Mouse (Mus musculus) ovary, postnatal 14 days (tissue): ENCODE results near the gene Tssc4.

Experiments used
- DNase-seq: peaks from one replicate; pipeline ENCODE4 v3.0.0; 2022; ENCODE audit warnings: low spot score

Tssc4 gene

DNA sequence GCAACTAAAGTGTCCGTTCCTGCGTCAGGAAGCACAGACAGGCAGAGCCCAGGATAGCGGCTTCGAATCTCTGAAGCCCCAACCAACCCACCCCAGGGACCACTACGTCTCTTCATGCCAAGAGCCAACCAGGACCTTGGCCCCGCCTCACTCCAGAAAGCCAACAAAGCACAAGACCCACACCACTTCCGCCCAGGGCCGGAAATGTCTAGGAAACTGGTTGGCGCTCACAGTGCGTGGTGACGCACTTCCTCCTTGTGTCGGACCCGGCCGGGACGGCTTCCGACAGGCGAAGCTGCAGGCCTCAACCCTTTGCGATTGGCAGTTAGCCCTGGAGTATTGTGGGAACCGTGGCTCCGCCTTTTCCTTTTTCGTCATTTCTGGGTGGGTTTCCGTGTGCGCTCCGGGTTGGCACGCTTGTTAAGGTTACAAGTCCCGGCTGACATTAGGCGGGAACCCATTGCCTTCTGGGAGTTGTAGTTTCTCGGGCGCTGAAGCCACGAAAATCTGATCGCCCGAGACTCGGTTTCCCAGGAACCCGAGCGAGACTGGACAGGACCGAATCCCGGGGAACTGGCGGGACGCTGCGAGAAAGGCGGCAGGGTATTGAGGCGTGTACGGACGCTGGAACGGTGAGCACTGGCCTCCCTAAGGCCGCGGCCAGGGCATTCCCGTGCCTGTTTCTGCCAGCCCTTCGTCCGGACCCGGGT lies at the start of gene Tssc4:
TSS of gene Tssc4 (plus strand) at position 368 of the 710 bp plus-strand sequence.
- peak; percentile 94 for DNase-seq

DNA sequence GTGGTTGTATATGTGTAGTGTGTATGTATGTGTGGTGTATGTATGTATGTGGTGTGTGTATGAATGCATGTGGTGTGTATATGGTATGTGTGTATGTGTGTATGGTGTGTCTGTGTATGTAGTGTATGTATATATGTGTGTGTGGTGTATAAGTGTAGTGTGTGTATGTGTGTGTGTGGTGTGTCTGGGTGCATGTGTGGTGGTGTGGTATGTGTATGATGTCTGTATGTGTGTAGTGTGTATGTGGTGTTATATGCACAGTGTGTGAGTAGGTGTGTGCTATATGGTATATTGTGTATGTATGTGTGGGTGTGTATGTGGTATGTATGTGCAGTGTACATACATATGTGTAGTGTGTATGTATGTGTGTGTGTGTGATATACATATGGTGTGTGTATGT lies 49.0 kb upstream of the Tssc4 start:
- DNase-seq = no peak

DNA sequence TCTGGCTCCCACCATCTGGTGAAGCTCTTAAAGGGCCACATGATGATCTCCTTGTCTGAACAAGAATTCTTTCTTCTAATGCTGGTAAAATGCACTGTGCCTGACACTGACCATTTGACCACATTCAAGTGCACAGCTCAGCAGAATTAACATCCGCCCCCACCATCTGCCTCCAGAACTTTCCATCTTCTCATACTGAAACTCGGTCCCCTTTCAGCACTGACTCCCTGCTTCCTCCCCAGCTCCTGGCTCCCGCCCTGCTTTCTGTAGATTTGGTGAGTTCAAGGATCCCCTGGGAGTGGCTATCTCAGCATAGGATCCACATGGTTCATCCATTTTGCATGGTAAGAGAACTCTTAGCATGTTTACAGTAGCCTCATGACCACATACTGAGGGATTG lies 48.3 kb upstream of the Tssc4 start:
- no peak for DNase-seq

DNA sequence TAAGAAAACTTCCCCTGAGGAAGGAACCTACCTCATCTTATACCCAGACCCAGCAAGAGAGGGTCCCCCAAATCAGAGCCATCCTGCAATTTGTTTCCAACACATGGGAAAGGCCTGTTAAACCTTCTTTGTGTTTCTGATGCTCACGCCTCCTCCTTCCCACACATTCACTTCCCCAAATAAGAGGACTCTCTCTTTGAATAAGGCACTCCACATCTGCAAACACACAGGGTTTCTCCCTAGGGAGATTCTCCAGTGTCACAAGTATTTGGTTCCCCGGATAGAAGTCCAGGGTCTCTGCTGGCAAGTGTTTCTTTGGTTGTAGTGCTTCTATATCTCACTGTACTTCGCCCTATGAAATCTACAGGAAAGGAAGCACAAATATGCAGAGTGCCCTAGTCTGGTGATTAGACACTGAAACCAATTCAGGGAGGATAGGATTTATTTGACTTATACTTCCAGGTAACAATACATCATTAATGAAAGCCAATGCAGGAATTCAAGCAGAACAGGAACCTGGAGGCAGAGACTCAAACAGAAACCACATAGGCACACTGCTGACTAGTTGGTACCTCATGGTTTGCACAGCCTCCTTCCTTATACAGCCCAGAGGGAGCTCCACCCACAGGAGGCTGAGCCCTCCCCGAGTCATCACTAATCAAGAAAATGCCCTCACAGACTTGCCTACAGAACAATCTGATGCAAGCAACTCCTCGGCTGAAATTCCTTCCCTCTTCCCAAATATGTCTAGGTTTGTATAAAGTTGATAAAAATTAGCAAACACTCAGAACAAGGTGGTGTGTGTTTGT lies 47.5 kb upstream of the Tssc4 start:
- DNase-seq = no peak

DNA sequence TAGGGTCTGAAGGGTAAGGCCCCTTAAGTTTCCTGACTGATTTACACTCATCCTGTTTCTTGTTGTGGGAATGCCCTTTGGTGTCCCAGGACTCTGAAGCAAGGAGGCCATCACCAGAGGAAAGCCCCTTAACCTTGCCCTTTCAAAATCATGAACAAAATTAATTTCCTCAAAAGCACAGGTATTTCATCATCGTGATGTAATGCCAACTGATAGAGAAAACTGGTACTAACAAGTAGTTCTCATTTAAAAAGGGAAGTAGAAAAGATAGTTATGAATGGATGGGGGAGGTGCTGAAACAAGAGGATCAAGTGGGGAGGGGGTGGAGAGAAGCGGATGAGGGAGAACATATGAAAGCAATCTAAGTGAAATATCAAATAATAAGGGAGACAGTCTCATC lies 45.5 kb upstream of the Tssc4 start:
- DNase-seq = no peak

DNA sequence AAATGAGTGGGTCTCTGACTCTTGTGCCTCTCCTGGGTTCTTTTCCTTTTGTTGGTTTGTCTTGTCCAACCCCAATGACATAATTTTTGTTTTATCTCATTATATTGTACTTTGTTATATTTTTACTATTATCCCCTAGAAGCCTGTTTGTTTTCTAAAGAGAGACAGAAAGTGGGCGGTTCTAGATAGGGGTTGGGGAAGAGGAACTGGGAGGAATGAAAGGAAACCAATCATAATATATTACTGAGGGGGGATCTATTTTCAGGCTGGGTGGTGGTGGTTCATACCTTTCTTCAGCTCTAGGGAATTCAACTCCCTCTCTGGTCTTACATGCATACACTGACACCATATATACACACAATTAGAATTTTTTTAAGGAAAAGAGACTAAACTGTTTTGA lies 44.8 kb upstream of the Tssc4 start:
- no peak for DNase-seq

DNA sequence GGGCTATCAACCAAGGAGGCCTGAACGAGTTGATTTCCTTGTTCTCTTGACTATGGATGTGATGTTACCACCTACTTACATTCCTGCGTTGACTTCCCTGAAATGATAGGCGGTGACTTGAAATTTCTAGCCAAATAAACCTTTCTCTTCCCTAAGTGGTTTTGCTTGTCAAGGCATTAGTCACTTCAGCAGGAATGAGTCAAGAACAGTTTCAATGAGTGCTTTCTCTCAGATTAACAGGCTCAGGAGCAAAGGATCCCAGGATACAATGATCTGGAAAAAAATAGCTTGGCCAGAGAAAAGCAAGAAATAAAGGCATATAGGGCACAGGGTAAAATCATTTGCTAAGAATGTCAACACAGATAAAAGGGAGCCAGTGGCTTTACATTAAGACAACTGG lies 43.6 kb upstream of the Tssc4 start:
- DNase-seq = no peak

DNA sequence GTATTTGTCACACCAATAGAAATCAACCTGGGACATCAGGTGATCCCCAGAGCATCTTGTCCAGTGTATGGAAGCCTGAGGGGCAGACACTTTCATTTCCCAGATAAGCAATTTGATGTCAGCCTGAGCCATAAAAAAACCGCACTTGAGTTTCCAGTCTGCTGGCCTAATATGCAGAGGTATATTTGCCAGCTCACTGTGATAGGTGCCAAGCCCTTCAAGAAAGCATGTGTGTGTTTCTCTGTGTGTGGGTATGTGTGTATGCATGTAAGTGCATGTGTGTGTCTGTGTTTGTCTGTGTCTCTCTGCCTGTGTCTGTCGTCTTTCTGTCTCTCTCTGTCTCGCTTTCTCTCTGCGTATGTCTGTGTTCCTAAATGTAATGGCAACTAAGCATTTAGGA lies 41.9 kb upstream of the Tssc4 start:
- DNase-seq = no peak

DNA sequence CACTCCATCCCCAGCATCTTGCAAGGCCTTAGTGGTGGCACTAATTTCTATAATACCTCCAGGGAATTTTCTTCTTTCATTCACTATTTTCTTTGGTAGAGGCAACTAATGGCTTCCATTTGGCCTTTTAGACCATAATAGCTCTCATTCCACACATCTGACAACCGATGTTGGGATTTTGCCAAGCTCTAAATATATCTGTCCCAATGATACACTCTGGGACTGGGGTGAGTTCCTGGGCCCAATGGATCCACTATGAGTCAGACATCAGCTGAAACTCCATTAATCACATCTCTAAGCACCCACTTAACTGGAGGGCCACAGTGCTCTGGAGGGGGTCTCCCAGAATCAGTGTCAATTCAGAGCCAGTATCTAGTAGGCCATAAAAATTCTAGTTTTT lies 37.2 kb upstream of the Tssc4 start:
- no peak for DNase-seq

DNA sequence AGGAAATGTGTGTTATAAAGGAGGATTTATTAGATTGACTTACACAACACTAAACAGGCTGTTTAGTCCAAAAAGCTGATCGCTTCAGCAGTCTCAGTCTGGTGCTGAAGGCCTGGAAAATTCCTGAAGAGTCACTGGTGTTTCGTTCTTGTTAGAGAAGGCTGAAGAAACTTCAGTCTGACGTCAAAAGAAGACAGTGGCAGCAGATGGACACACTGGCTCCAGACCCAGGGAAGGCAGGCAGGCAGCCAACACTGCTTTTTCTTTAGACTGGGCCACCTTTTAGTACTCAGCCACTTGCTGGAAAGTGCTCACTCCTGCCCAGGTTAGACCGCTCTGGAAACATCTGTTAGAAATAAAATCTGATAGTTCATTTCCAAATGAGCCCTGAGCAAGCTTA lies 35.5 kb upstream of the Tssc4 start:
- no peak for DNase-seq

DNA sequence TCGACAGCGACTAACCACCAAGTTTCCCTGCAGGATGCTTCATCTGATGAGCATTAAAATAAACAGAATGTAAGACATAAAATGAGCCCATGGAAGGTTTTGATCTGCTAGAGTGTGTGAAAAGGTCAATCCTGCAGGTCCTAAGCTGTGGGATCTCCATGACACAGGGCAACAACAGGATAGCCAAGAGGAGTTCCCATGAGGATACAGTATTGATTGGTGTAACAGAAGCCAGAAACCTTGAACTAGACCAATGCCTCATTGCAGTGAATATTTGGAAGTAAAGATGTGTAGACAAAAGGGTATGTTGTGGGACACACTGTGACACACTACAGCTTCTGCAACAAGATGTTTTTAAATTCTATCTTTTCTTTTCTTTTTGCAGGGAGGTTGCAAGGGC lies 34.9 kb upstream of the Tssc4 start:
- no peak for DNase-seq

DNA sequence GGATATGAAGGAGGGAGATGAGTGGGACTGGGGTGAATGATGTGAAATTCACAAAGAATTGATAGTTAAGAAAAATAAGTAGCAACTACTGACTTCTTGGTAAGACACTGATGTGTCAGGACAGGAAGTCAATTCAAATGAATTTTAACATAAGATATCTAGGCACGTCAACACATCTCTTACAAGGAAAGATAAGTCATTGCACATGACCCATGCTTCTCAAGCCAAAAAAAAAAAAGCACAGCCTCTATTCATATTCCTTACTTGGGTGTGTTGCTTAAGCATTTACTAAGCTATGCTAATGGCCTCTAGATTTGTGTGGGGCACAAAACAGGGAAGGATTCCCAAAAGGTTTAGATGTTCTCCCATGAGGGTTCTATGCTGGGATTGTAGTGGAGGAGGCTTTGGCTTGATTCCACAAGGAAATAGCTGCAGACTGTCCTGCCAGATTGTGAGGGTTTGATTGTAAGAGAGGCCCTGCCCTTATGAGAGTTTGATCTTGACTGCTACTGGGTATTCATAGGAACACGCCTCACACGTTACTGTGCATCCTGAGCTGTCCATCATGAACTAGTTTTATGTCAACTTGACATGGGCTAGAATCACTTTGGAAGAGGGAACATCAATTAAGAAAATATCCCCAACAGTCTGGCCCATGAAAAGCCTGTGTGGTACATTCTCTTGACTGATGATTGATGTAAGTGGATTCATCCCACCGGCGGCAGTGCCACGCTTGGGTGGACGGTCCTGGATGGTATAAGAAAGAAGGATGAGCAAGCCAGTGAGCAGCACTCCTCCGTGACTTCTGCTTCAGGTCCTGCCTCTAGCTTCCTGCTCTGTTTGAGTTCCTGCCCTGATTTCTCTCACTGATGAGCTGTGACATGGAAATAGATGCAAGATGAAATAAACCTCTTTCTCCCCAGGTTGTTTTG lies 34.3 kb upstream of the Tssc4 start:
- DNase-seq = no peak

DNA sequence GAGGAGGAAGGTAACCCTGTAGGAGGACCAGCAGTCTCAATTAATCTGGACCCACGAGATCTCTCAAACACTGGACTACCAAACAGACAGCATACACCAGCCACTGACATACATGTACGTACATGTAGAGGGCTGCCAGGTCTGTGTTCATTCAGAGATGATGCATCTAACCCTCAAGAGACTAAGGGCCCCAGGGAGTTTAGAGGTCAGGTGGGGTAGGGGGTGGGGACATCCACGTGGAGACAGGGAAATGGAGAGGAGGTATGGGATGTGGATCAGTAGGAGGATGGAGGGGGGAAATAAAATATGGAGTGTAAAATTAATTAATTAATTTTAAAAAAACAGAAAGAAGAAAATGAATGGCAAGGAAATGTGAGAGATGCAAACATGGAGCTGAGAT lies 32.3 kb upstream of the Tssc4 start:
- DNase-seq = no peak

DNA sequence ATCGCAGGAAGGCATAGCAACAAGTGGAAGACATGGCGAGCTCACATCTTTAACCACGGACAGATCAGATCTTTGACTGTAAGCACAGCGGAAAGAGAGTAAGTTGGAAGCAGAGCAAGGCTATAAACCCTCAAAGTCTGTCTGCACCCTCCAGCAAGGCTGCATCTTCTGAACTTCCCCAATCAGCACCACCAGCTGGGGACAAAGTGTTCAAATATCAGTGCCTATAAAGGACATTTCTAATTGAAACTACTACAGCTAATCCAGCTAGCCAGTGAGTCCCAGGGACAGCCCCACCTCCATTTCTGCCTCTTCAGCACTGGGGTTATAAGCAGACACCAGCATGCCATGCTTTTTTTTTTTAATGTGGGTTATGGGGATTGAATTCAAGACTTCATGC lies 31.7 kb upstream of the Tssc4 start:
- DNase-seq = no peak

DNA sequence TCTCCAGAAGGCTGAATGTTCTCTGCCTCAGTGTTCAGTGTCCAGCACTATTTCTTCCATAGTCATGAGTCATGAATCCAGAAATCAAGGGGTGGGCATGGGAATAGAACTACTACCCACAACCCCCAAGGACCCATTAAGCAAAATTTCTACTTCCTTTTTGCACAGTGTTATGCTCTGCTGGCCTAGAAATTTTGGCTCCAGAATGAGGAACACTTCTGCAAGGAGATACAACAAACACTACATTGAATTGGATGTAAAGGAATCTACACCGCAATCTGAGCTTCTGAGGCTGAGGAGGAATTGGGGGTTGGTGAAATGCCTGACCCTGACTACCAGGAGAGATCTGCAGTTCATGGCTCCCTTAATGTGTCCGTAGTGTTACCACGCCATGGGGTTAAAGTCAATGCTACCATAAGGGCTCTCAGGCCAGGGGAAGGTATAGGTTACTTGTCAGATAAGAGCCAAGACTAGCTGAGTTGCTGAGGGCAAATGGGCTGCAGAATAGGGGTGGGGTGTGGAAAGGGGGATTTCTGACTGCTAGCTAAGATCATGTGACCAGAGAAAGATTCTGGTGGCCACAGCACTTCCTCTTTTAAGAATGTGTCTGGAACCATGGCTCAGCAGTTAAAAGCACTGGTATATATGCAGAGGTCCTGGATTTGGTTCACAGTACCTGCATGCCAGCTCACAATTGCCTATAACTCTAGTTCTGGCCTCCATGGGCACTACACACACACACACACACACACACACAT lies 30.7 kb upstream of the Tssc4 start:
- no peak for DNase-seq

DNA sequence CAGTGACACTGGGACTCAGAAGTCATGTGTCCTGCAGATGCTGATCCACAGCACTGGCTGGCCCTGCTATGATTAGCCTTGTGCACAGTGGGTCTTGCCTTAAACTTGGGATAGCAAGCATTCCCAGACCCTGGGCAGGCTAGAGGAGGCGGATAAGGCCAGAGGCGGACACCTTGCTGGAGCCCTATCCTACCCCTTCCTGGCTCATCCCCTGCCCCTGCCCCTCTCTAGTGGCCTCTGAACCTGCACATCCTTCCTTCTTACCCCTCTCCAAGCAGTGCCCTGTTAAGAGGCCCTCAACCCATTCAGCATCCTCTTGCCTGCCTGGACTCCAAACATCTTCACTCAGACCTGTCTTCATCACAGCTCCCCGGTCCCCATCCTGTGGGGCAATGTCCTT lies 28.5 kb upstream of the Tssc4 start:
- no peak for DNase-seq

DNA sequence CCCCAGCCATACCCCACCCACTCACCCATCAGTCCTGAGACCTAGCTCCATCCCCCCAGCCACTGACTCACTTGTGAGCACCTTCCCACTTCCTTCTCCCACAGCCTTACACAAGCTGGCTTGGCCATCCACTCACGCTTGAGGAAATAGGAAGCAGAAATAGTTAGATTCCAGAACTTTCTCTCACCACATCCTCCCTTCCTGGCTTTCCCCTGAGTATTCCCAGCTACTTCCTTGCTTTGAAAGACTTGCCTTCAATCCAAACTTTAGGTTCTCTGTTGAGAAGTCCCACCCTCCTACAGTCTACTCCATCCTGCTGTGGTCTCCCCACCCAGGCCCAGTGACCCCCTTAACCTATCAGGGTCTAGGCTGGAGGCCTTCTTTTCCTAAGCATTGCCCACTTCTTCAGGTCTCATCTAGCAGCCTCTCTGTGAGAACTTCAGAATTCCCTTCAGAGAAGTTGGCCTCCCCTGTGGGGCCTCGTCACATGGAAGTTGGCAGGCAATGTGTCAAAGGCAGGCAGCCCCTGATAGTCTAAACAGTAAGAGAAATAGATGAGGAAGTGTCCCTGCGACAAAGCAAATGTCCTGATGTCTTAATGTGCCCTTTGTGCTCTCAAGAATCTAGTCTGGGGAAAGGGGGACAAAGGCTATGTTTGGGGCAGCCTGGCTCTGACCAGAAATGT lies 27.8 kb upstream of the Tssc4 start:
- no peak for DNase-seq

DNA sequence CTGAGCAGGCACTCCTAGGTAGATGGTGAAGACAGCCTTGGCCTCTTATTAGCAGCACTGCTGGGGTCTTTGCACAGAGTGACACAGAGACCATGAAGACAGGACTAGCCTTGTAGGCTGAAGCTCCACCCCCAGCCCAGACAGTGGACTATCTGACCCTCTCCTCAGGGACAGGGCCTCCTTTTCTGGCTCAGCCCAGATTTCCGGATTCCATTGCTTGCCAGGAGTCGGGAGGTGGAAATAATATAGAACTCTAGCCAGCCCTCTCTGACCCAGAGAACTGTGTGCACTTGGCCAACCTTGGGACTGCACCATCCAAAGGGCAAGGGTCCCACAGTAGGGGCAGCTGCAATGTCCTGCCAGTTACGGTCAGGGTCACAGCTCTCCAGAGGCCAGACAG lies 27.0 kb upstream of the Tssc4 start:
- DNase-seq = no peak

DNA sequence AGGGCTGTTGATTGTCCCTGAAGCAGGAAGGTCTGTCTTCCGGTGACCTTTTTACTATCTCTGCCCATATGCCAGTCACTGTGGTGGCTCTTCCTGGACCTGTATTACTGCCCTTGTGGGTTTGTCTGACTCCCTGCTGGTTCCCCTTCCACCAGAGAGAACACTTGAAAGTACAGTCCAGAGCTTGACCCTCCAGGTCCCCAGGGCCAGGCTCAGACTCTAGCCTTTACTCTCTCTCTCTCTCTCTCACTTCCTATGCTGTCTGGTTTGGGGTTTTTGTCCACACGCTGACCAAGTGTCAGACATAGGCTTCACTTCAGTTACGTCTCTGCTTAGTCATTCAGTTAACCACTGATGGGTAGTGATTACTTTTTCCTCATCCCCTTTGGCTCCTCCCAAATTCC lies 26.1 kb upstream of the Tssc4 start:
- no peak for DNase-seq

DNA sequence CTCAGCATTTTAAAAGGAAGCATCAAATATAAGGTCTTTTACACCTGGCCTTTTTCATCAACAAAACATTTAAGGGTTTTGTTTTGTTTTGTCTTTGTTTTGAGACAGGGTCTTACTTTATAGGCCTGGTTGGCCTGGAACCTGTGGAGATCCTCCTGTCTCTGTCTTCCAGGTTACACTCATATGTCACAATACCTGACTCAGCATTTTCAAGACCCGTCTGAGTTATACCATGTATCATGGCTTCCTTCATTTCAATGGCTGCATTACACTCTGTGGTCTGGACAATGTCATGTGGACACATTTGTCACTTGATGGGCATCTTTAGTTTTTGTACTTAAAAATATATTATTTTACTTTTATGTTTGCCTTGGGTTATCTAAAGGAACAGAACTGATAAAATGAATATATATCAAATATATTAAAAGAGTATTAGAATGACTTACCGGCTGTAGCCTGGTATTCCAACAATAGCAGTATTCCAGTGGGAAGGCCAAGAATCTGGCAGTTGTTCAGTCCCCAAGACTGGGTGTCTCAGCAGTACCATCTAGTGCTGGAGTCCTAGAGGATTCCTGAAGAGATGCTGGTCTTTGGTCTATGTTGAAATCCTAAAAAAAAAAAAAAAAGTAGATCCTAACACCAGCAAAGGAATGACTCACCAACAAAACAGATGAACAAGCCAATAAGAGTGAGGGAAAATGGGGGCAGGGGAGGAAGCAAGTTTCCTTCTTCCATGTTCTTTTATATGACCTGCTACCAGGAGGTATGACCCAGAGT lies 24.8 kb upstream of the Tssc4 start:
- DNase-seq = no peak

DNA sequence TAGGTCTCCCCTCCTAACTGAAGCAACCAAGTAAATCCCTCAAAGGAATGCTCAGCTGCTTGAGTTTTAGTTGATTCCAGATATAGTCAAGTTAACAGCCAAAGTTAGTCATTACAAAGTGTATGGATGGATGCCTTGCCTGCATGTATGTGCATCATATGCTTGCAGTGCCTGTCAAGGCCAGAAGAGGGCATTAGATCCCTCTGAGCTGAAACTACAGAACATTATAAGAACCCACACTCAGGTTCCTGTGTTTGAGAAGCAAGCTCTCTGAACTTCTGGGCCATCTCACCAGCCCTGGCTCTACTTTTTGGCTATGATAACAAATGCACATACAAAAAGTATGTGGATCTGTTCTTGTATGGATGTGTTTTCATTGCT lies 24.2 kb upstream of the Tssc4 start:
- DNase-seq = no peak
